Mouse (Mus musculus) kidney, postnatal 0 days (tissue): ENCODE results near the gene Efr3b. TPM values are rescaled to one million over a fixed set of nuclear protein-coding genes. Genes with fewer than 3 reads are reported as not detected.
A peak's percentile ranks its signal among the peaks of the same experiment; 100 is the strongest.

Experiments
- ATAC-seq: fragments of 200-750 bp; cut with Nextera tagmentation; replicated peaks from 2 replicates; pipeline ENCODE4 v1.8.0; 2017; ENCODE audit warnings: low read depth, moderate number of reproducible peaks, moderate TSS enrichment, moderate library complexity; ENCODE audit not compliant: low FRiP score
- DNase-seq: peaks from one replicate; pipeline ENCODE4 v3.0.0-alpha.2; 2016; ENCODE audit warnings: low spot score
- H3K27ac ChIP-seq: fragments of 300-500 bp; sonication (generic); 2 replicates; pipeline ENCODE4 v1.5.1; 2014; ENCODE audit warnings: mild to moderate bottlenecking
- H3K27me3 ChIP-seq: fragments of 300-500 bp; sonication (generic); 2 replicates; pipeline ENCODE4 v1.6.1; 2014; ENCODE audit warnings: low read length, mixed read lengths; ENCODE audit not compliant: insufficient read depth
- H3K36me3 ChIP-seq: fragments of 300-500 bp; sonication (generic); 2 replicates; pipeline ENCODE4 v1.6.1; 2014; ENCODE audit warnings: low read length, mixed read lengths; ENCODE audit not compliant: insufficient read depth
- H3K4me1 ChIP-seq: fragments of 300-500 bp; sonication (generic); replicated peaks from 2 replicates; pipeline ENCODE4 v1.6.1; 2014; ENCODE audit warnings: antibody characterized with exemption, low read length, mixed read lengths; ENCODE audit not compliant: insufficient read depth
- H3K4me2 ChIP-seq: fragments of 300-500 bp; sonication (generic); 2 replicates; pipeline ENCODE4 v1.6.1; 2014; ENCODE audit warnings: mild to moderate bottlenecking, low read length, moderate library complexity, mixed read lengths
- H3K4me3 ChIP-seq: fragments of 300-500 bp; sonication (generic); replicated peaks from 2 replicates; pipeline ENCODE4 v1.5.1; 2014; ENCODE audit warnings: low read depth, low read length
- H3K9ac ChIP-seq: fragments of 300-500 bp; sonication (generic); 2 replicates; pipeline ENCODE4 v1.6.1; 2014; ENCODE audit warnings: low read depth, low read length
- H3K9me3 ChIP-seq: fragments of 300-500 bp; sonication (generic); replicated peaks from 2 replicates; pipeline ENCODE4 v1.6.1; 2016; ENCODE audit warnings: low read length, inconsistent platforms, mixed read lengths
- CTCF ChIP-seq: IDR thresholded peaks from 2 replicates; pipeline ENCODE4 v1.5.1; 2016; ENCODE audit warnings: antibody characterized with exemption, low read depth, mild to moderate bottlenecking, moderate library complexity
- WGBS: fragments of 180-500 bp; shearing (Covaris S2); extraction: QIAGEN DNeasy Blood & Tissue Kit; methylation state at CpG from one replicate; pipeline ENCODE4 v1.1.7; 2014; 5-methylcytosine and 5-hydroxymethylcytosine counted together
- polyA plus RNA-seq: library from polyadenylated mRNA; unstranded; fragments of >200 nt; fragmentation: Nextera tagmentation; extraction: Ambion mirVana; gene quantifications from 2 replicates; pipeline ENCODE4 v1.2.1, GENCODE M21; 2015

Efr3b gene
- polyA plus RNA-seq, 1 experiment from 2014 or later, result 1.1 TPM

DNA sequence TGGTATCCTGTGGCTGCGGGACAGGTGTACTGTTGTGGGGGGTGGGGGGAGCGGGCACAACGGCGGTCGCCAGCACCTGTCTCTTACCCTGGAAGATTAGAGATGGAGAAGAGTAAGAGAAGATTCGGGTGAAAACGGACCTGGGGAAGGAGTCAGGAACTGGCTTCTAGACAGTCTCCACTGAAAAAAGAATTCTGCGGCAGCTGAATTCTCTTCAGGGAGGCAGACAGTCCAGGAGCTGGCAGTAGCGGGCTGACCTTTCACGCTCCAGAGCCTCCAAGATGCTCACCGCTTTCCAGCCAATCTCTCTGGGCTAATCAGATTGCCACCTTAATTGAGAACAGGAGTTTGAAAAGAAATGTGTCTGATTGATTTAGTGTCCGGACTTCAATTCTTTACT, 30.0 kb downstream of the Efr3b start:
- no peaks in the 10 kb centered on the region for H3K27me3 ChIP-seq
- WGBS, result 43% methylated on average over 12 of the region's 12 CpGs
- H3K36me3 ChIP-seq, result no peaks in the 10 kb centered on the region
- H3K27ac ChIP-seq, result no peak overlapping the region
- peak overlapping the region; percentile 25; the same call in 1 of the 2 replicates for H3K4me2 ChIP-seq
- ATAC-seq (no peak), DNase-seq (peak; percentile 29)
- 0 out of 2 replicates have a peak, but pooled peaks have one; percentile 10 for TF ChIP-seq CTCF
- 0 out of 2 replicates have a peak, but pooled peaks cover 3% of the 10 kb centered on the region for H3K4me1 ChIP-seq
- no peak overlapping the region for H3K9ac ChIP-seq
- no peaks in the 10 kb centered on the region for H3K9me3 ChIP-seq
- no peak overlapping the region for H3K4me3 ChIP-seq

DNA sequence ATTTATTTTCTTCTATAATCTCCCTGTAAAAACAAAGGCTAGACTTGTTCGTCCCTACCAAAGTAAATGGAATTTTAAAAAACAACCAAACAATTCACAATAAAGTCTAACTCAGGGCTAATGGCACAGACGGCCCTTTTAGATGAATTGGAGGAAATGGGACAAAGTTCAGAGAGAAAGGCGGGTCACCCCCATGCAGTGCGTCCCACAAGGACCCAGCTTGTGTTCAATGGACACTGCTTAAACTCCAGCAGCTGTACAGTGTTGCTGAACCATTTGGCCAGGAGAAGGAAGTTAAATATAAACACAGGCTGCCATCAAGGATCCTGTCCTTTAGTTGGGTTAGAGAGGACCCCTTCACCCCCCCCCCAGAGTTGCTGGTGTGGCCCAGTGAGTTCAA, 30.9 kb downstream of the Efr3b start:
- 0 out of 2 replicates have a peak, but pooled peaks cover 3% of the 10 kb centered on the region for H3K4me1 ChIP-seq
- ATAC-seq (no peak), DNase-seq (no peak)
- no peak overlapping the region for H3K9ac ChIP-seq
- H3K9me3 ChIP-seq, result no peaks in the 10 kb centered on the region
- H3K27ac ChIP-seq, result no peak overlapping the region
- TF ChIP-seq CTCF, result no peak
- no peak overlapping the region for H3K4me3 ChIP-seq
- no peaks in the 10 kb centered on the region for H3K27me3 ChIP-seq
- no peaks in the 10 kb centered on the region for H3K36me3 ChIP-seq
- WGBS, result 48% methylated on average over 4 of the region's 4 CpGs
- no peak overlapping the region for H3K4me2 ChIP-seq

DNA sequence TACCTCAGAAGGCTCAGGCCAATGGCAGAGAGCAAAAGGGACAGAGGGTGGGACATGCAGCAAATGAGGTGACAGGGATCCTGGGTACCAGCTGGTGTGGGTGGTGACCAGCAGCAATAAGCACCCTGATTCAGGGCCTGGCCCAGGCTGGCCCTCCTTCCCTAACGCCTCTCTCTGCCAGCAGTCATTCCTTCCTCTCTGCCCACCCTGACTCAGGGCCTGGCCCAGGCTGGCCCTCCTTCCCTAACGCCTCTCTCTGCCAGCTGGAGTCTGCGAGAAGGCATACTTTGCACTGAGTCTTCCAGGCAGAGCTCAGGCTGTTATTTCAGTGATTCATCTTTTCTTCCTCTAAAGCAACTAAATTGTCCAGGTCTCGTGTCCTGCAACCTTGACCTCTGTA, 31.5 kb downstream of the Efr3b start:
- 69% methylated on average over 4 of the region's 4 CpGs for WGBS
- Histone ChIP-seq H3K27me3 (no peaks in the 10 kb centered on the region), H3K9ac (no peak overlapping the region), H3K4me2 (no peak overlapping the region), H3K4me3 (no peak overlapping the region), H3K4me1 (0 out of 2 replicates have a peak, but pooled peaks cover 3% of the 10 kb centered on the region), H3K9me3 (no peaks in the 10 kb centered on the region), H3K27ac (no peak overlapping the region), H3K36me3 (no peaks in the 10 kb centered on the region)
- TF ChIP-seq CTCF, result no peak
- ATAC-seq (no peak), DNase-seq (no peak)

DNA sequence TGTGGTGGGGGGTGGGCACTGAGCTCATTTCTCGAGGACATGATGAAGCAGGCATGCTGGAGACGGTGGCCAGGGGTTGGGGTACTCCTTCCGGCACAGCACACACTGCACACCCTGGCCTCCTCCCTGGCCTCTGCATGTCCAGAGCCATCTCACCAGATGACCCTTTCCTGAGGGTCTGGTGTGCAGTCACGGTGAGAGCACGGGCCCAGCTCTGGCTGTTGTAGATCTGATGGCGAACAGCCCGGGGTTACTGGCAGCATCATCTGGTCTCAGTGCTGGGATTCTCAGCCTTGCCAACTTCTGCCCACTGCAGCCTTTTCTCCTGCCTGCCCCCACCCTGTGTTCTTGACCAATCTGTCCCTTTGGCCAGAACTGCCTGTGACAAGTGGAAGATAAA, 32.6 kb downstream of the Efr3b start:
- Histone ChIP-seq H3K9ac (no peak overlapping the region), H3K9me3 (no peaks in the 10 kb centered on the region), H3K4me1 (0 out of 2 replicates have a peak, but pooled peaks cover 3% of the 10 kb centered on the region), H3K36me3 (no peaks in the 10 kb centered on the region), H3K27me3 (no peaks in the 10 kb centered on the region), H3K4me3 (no peak overlapping the region), H3K4me2 (no peak overlapping the region), H3K27ac (no peak overlapping the region)
- 83% methylated on average over 7 of the region's 7 CpGs for WGBS
- ATAC-seq (no peak), DNase-seq (no peak)
- TF ChIP-seq CTCF, result no peak

DNA sequence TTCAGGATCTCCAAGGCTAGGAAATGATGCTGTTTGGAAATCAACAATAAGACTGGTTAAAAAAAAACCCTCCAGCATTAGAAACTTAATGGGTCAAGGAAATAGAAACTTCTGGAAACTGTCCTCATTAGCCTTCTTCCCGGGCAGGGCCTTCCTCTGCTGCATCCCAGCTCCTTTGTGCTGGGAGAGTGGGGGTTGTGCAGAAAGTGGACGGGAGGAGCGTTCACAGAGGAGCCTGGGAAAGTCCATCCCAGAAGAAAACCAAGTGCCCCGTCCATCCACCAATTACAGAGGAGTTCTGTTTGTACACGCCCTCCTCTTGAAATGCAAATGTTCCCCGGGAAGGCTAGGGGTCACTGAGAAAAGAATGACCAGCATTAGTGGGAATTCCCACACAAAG, 34.1 kb downstream of the Efr3b start:
- Histone ChIP-seq H3K27me3 (no peaks in the 10 kb centered on the region), H3K9me3 (no peaks in the 10 kb centered on the region), H3K27ac (no peak overlapping the region), H3K4me3 (no peak overlapping the region), H3K36me3 (no peaks in the 10 kb centered on the region), H3K4me1 (0 out of 2 replicates have a peak, but pooled peaks cover 3% of the 10 kb centered on the region), H3K4me2 (no peak overlapping the region), H3K9ac (no peak overlapping the region)
- DNase-seq (peak; percentile 27), ATAC-seq (no peak)
- WGBS, result 21% methylated on average over 6 of the region's 6 CpGs
- TF ChIP-seq CTCF, result no peak

DNA sequence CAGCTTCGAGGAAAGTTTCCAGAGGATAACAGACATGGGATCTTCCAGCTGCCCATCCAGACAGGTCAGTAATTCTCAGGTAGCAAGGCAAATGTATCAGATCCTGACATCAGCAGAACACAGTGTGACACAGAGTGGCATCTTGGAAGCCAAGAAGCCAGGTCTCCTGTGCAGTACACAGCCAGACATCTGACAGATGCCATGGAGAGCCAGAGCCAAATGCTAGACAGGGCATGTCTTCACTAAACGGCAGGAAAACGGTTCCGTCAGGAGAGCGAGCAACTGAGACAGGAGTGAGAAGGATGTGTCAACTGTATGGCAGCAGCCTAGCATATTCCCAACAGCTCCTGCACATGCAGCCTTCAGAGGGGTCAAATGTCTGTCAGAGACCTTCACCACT, 38.3 kb downstream of the Efr3b start:
- Histone ChIP-seq H3K9ac (no peak overlapping the region), H3K4me3 (no peak overlapping the region), H3K9me3 (no peaks in the 10 kb centered on the region), H3K4me2 (no peak overlapping the region), H3K27ac (no peak overlapping the region), H3K36me3 (no peaks in the 10 kb centered on the region), H3K27me3 (no peaks in the 10 kb centered on the region), H3K4me1 (no peaks in the 10 kb centered on the region)
- no peak for TF ChIP-seq CTCF
- DNase-seq, result no peak
- no peak for ATAC-seq
- WGBS, result 92% methylated on average over 5 of the region's 5 CpGs

DNA sequence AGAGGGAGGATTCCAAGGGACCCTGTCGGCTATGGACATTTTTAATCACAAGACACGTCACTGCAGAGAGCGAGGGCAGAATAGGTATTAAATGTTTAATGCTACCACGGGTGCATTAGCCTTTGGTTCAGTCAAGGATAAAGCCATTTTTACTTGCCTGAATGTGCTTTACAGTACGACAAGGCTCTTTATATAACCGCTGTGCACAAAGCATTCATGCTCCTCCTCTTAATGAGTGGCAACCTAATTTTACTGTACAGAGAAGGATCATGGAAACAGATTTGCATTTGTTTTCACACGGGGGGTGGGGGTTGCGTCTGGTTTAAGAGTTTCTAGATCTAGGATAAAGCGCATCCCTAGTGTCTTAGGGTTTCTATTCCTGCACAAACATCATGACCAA, 42.0 kb downstream of the Efr3b start:
- 80% methylated on average over 9 of the region's 9 CpGs for WGBS
- Histone ChIP-seq H3K9ac (no peak overlapping the region), H3K27ac (no peak overlapping the region), H3K4me3 (no peak overlapping the region), H3K4me1 (no peaks in the 10 kb centered on the region), H3K4me2 (no peak overlapping the region), H3K36me3 (no peaks in the 10 kb centered on the region), H3K27me3 (no peaks in the 10 kb centered on the region), H3K9me3 (no peaks in the 10 kb centered on the region)
- no peak for TF ChIP-seq CTCF
- DNase-seq, result no peak
- ATAC-seq, result no peak
